Mouse (Mus musculus): ENCODE measurements around the gene Ppp4c. TPM values are rescaled to one million over a fixed set of nuclear protein-coding genes. Genes with fewer than 3 reads are reported as not detected.
"Not testable (repeated sequence)": the region's sequence is repeated elsewhere in the genome, so short reads cannot be mapped to it uniquely, and the experiment has no call there.

Gene Ppp4c
- total RNA-seq, 2 experiments from 2014 or later = 44.2 to 48.8 TPM

GRCm38 (mm10) chr7:126781661-126782370, 10.5 kb downstream of the Ppp4c start:
- no peak for DNase-seq

GRCm38 (mm10) chr7:126780971-126781635, 11.2 kb downstream of the Ppp4c start, which contains the start of gene Tbx6:
Tbx6 (plus strand) TSS chr7:126781483.
- DNase-seq = peak; percentile 49

- DNase-seq = peak; percentile 94
Measured at GRCm38 (mm10) chr7:126779983-126780970, 12.0 kb downstream of the Ppp4c start.

GRCm38 (mm10) chr7:126779101-126779500, 13.2 kb downstream of the Ppp4c start:
- not testable (repeated sequence) for DNase-seq

DNA sequence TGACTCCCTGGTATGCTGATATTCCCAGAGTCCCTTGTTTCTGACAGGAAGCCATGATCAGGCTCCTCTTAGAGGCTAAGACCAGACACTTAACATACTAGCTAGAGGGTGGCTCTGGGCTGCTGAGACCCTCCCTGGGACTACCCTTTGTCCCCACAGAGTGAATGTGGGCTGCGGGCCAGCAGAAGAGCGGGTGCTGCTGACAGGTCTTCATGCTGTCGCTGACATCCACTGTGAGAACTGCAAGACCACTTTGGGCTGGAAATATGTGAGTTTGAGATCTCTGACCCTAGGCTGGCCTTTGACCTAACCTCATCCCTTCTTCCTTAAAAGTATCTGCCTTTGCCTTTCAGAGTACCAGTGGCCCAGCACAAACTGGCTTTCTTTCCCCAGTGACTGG, 14.1 kb downstream of the Ppp4c start:
- DNase-seq = no peak

GRCm38 (mm10) chr7:126777476-126777875, 14.8 kb downstream of the Ppp4c start:
- no peak for DNase-seq

DNA sequence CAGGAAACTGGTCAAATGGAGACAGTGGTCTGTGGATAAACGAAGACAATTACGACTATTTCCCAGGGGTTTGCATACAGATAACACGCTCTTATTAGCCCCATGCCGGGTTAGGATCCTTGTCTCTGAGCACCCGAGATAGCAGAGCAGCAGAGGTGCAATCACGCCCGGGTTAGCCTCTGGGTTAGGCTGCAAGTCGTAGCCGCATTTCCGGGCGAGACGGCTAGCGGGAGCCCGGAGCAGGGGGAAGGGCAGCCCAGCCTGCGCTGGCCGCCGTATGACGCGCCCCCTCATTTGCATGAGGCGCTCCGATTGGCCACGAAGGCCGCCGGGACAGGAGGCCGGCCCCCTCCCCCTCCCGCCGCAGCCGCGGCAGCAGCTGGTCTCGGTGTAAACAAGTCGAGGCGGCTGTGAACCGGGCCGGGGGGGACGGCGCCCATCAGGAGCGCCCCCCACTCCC, 15.7 kb downstream of the Ppp4c start, which contains the start of gene Ypel3:
Ypel3 (plus strand) TSS at position 358 of the 460 bp plus-strand sequence.
- DNase-seq = peak; percentile 95

- no peak for DNase-seq
Measured at GRCm38 (mm10) chr7:126775978-126776234, 16.4 kb downstream of the Ppp4c start.

DNA sequence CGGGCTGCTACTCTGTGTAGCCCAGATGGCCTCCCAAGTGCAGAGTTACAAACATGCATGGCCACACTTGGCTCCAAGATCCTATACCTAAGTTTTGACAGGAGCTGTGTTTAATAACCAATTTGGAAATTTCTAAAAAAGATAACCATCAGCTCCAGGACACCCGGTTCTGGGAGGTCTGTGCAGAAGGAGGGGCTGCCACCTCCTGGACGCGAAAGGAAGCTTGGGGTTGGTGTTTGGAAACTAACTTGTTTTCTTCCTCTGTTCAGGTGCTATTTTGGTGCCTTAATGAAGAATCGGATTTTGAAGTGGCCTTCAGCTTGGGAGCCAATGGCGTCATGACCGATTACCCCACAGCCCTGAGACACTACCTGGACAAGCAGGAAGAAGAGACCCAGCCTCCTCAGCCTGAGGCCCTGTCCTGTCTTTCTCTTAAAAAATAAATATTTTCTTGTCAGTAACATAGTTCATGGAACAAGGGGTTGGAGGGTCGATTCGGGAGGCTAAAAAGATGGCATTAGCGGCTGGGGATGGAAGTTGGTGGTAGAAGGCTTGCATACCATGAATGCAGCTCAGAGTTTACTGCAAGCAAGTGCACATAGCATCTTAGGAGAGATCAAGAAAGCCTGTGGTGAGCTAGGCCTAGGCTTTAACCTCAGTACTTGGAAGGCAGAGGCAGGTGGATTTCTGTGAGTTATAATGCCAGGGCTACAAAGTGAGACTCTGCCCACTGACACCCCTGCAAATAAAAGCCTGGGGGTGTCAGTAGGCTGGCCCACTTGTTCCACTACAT, 16.9 kb downstream of the Ppp4c start:
- no peak for DNase-seq

DNA sequence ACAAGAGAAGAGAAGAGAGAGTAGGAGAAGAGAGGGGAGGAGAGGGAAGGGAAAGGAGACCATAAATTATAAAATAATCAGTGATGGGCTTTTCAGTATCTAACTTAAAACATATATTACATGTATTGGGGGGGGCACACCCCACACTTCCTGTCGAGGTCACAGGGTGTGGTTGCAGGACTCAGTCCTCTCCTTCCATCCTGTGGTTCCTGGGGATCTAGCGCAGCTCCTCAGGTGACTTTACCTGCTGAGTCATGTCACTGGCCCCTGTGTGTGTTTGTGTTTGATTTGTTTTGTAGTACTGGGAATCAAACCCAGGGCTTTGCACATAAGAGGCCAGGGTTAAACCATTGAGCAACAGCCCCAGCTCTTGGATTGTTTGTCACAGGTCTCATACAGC, 17.8 kb downstream of the Ppp4c start:
- no peak for DNase-seq

DNA sequence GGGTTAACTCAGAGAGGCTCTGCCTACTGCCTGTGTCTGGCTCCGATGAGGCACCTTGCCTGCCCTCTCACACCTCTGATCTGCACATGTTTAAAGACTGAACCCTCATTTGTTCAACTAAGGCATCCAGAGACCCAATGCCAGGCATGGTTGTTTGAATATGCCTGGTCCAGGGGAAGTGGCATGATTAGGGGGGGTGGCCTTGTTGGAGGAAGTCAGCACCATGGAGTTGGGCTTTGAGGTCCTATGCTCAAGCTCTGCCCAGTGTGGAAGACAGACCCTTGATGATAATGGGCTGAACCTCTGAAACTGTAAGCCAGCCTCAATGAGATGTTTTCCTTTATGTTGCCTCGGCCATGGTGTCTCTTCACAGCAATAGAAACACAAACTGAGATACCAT, 18.9 kb downstream of the Ppp4c start:
- DNase-seq = no peak

- no peak for DNase-seq
Measured at GRCm38 (mm10) chr7:126770784-126771183, 21.5 kb downstream of the Ppp4c start.

GRCm38 (mm10) chr7:126767001-126767400, 25.3 kb downstream of the Ppp4c start:
- DNase-seq = no peak

GRCm38 (mm10) chr7:126766201-126766600, 26.1 kb downstream of the Ppp4c start, which contains the start of gene Gdpd3:
Gdpd3 (plus strand) TSS chr7:126766334.
- DNase-seq = no peak

- DNase-seq = no peak
Measured at GRCm38 (mm10) chr7:126765540-126765939, 26.8 kb downstream of the Ppp4c start.

GRCm38 (mm10) chr7:126762471-126763008, 29.8 kb downstream of the Ppp4c start:
- no peak for DNase-seq

GRCm38 (mm10) chr7:126761529-126762067, 30.7 kb downstream of the Ppp4c start:
- no peak for DNase-seq

- DNase-seq = no peak
Measured at GRCm38 (mm10) chr7:126760956-126761355, 31.3 kb downstream of the Ppp4c start.

- DNase-seq = peak; percentile 56
Measured at GRCm38 (mm10) chr7:126760391-126760802, 31.9 kb downstream of the Ppp4c start.

DNA sequence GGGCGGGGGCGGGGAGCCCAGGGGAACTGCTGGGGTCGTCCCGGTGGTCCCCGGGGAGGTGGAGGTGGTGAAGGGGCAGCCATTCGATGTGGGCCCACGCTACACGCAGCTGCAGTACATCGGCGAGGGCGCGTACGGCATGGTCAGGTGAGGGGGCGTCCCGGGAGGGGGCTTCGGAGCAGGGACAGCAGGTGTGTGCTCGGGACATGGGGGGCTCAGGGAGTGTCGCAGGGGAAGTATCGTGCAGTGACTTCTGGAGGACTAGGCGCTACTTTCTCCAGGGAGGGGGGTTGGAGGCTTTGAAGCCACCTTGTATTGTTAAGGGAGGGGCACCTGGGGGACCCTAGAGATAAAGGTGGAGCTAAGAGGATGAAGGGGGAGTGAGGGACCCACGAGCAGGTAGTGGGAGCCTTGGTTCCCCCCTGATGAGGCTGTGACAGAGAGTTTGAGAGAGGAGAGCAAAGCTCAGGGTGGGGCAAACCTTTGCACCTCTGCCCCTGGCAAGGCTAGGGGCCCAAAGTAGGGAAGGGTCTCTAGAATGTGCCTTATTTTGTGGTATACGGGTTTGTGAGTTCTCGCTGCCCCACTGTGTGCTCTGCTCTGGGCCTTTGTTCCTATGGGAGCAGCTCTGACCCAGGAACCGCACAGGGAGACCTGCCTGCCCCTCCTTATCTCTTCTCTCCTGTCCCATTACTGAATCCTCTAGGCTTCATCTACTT, 32.5 kb downstream of the Ppp4c start:
- no peak for DNase-seq

Measured in gastrocnemius, postnatal 10 days (tissue).